ENCODE assay signal across 21 mouse cellular contexts in the genomic region with DNA sequence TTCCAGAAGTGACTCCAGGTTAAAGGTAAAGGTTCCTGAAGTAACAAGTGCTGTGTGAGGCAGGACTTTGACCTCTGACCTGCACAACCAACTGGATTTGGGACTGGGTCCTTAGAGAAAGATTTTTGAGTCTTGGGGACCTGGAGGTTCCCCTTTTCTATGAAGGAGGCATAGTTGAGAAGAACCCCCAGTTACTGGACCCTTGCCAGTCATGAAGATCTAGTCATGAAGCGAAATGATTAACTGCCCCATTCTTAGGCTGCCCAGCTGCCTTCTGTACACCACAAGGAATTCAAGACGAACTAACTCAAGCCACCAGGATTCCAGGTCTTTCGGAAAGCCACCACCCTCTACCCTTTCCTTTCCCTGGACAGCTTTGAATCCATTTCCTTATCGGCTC. TPM values are rescaled to one million over a fixed set of nuclear protein-coding genes. Genes with fewer than 3 reads are reported as not detected.
"Had no signal": no experiment of that assay in that cellular context is flagged by ENCODE, and none has a peak within 500 bp of the region (broad histone marks: within the 10 kb centered on the region; RNA-seq: fewer than 3 reads in every experiment).

No protein-coding gene starts in this region.

- H3K27me3 ChIP-seq: midbrain, embryonic 12.5 days; neural tube, embryonic 13.5 days; neural tube, embryonic 15.5 days had no signal

- H3K4me3 ChIP-seq: midbrain, embryonic 10.5 days; midbrain, embryonic 12.5 days; myocyte; neural tube, embryonic 13.5 days; neural tube, embryonic 15.5 days had no signal

- H3K27ac ChIP-seq: midbrain, embryonic 10.5 days; midbrain, embryonic 12.5 days; neural tube, embryonic 13.5 days; neural tube, embryonic 15.5 days had no signal

- ATAC-seq: midbrain, embryonic 16.5 days had no signal

- H3K4me2 ChIP-seq: midbrain, embryonic 12.5 days; neural tube, embryonic 13.5 days; neural tube, embryonic 15.5 days had no signal

- DNase-seq: lung, postnatal 10 days; lung, postnatal 4 days; midbrain, embryonic 14.5 days; retina, postnatal 1 day; right cerebral cortex, adult 18-20 months; right cerebral cortex, postnatal 25 days; right cerebral cortex, postnatal 4 days; spleen, adult 18-20 months; thymus, adult 18-20 months; thymus, postnatal 14 days; thymus, postnatal 36 days had no signal

- H3K9me3 ChIP-seq: midbrain, embryonic 10.5 days; midbrain, embryonic 12.5 days; neural tube, embryonic 13.5 days; neural tube, embryonic 15.5 days had no signal

- H3K36me3 ChIP-seq: neural tube, embryonic 13.5 days; neural tube, embryonic 15.5 days had no signal

- H3K9ac ChIP-seq: midbrain, embryonic 12.5 days; neural tube, embryonic 13.5 days; neural tube, embryonic 15.5 days had no signal

RNA-seq across cellular contexts. Expression of gene Fxyd2, which starts 23.0 kb away (rescaled TPM):
- total RNA-seq: megakaryocyte, adult 5-6 weeks; megakaryocyte-erythroid progenitor cell, adult 5-6 weeks had no signal

RNA-seq across cellular contexts. Expression of gene Dscaml1, which starts 50.0 kb away (rescaled TPM):
- total RNA-seq: megakaryocyte, adult 5-6 weeks; megakaryocyte-erythroid progenitor cell, adult 5-6 weeks had no signal
- polyA plus RNA-seq: liver, embryonic 16.5 days; myocyte had no signal

RNA-seq across cellular contexts. Expression of gene Tmprss13, which starts 57.5 kb away (rescaled TPM):
- total RNA-seq: megakaryocyte-erythroid progenitor cell, adult 5-6 weeks had no signal
- polyA plus RNA-seq: liver, embryonic 16.5 days; midbrain, embryonic 16.5 days; myocyte; neural tube, embryonic 11.5 days; neural tube, embryonic 13.5 days had no signal
